Comparison of ENCODE assay signal across 9 mouse cellular contexts in the genomic region with DNA sequence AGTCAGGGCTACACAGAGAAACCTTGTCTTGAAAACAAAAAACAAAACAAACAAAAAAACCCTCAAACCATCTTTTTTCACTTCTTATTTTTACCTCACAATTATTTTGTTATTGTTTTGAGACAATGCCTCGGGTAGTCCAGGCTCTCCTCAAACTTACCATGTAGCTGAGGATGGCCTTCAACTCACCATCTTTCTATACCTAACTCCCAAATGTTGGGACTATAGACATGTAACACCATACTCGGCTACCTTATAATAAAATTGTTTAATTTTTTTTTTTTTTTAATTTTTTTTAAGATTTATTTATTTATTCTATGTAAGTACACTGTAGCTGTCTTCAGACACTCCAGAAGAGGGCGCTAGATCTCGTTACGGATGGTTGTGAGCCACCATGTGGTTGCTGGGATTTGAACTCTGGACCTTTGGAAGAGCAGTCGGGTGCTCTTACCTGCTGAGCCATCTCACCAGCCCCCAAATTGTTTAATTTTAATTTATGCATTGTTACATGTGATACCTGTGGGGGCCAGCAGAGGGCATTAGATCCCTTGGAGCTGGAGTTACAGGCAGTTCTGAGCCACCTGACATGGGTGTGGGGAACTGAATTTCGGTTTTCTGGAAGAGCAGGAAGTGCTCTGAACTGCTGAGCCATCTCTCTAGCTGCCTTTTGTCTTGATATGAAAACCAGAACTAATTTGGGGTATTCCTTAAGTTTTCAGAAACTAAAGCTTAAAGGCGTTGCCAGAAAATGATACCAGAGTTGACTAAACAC. TPM values are rescaled to one million over a fixed set of nuclear protein-coding genes. Genes with fewer than 3 reads are reported as not detected.
DNase-seq lines count a peak whose midpoint lies in the region; ATAC-seq and TF ChIP-seq lines count a peak whose summit lies in the region.
"Had no signal": no experiment of that assay in that cellular context is flagged by ENCODE, and none has a peak within 500 bp of the region (broad histone marks: within the 10 kb centered on the region; RNA-seq: fewer than 3 reads in every experiment).

No protein-coding gene starts in this region.

- H3K4me2 ChIP-seq in heart, embryonic 11.5 days: no peak overlapping the region
- H3K4me2 ChIP-seq in heart, embryonic 15.5 days: no peak overlapping the region
- H3K4me2 ChIP-seq: limb, embryonic 12.5 days had no signal

- H3K79me2 ChIP-seq in heart, adult 2 months (replicated peaks; ENCODE audit: control insufficient read depth, insufficient read depth, low read length): no peaks in the 10 kb centered on the region

- no peaks in the 10 kb centered on the region for H3K27me3 ChIP-seq in heart, adult 2 months (ENCODE audit: control insufficient read depth, insufficient read depth, low read length)
- H3K27me3 ChIP-seq in heart, embryonic 11.5 days (ENCODE audit: control insufficient read depth, insufficient read depth, low read length): no peaks in the 10 kb centered on the region
- H3K27me3 ChIP-seq in heart, embryonic 15.5 days: no peaks in the 10 kb centered on the region
- H3K27me3 ChIP-seq: limb, embryonic 12.5 days had no signal

- peaks cover 1% of the 10 kb centered on the region; the same call in 1 of the 2 replicates for H3K4me1 ChIP-seq in heart, adult 2 months (ENCODE audit: control insufficient read depth, insufficient read depth, low read length)
- no peaks in the 10 kb centered on the region; the same call in 1 of the 2 replicates for H3K4me1 ChIP-seq in heart, embryonic 11.5 days (ENCODE audit: control insufficient read depth, insufficient read depth, low read length)
- H3K4me1 ChIP-seq in heart, embryonic 15.5 days (replicated peaks): peaks cover 12% of the 10 kb centered on the region

- no peak overlapping the region for H3K9ac ChIP-seq in heart, adult 2 months (ENCODE audit: low read depth, low read length)
- H3K9ac ChIP-seq in heart, embryonic 11.5 days (ENCODE audit: low read depth, low read length): no peak overlapping the region
- no peak overlapping the region for H3K9ac ChIP-seq in heart, embryonic 15.5 days
- H3K9ac ChIP-seq: limb, embryonic 12.5 days had no signal

- ATAC-seq in heart, embryonic 11.5 days (replicated peaks; ENCODE audit: insufficient number of reproducible peaks, low FRiP score, low TSS enrichment): no peak
- ATAC-seq in heart, embryonic 15.5 days (replicated peaks; ENCODE audit: insufficient number of reproducible peaks, insufficient read depth, low FRiP score, low read depth): no peak

- DNase-seq in heart, adult 2 months: peak; percentile 50 to 68
- peak; percentile 40 to 59 for DNase-seq in adrenal gland, adult 18-20 months (ENCODE audit: low spot score in 2 of 2)
- DNase-seq in embryo, embryonic 9.5 days (ENCODE audit: extremely low spot score): peak; percentile 58
- peak in 1 of 2 experiments; percentile 68 for DNase-seq in layer of hippocampus, adult 2 months (ENCODE audit: low spot score in 2 of 2)
- peak; percentile 77 for DNase-seq in lung, postnatal 14 days
- DNase-seq in spleen, postnatal 10 days (ENCODE audit: low spot score in 2 of 2): peak; percentile 53 to 82

- H3K27ac ChIP-seq in heart, adult 2 months: peak overlapping the region; percentile 40
- no peak overlapping the region for H3K27ac ChIP-seq in heart, embryonic 11.5 days (ENCODE audit: low read depth, low read length)
- H3K27ac ChIP-seq in heart, embryonic 15.5 days: peak overlapping the region; percentile 7; the same call in 1 of the 2 replicates
- H3K27ac ChIP-seq in layer of hippocampus, adult 2 months: no peak overlapping the region; the same call in 1 of the 2 replicates
- H3K27ac ChIP-seq: limb, embryonic 12.5 days had no signal

- no peak overlapping the region for H3K4me3 ChIP-seq in heart, adult 2 months
- no peak overlapping the region for H3K4me3 ChIP-seq in heart, embryonic 11.5 days (ENCODE audit: low read depth, low read length)
- H3K4me3 ChIP-seq in heart, embryonic 15.5 days: no peak overlapping the region
- no peak overlapping the region for H3K4me3 ChIP-seq in layer of hippocampus, adult 2 months
- H3K4me3 ChIP-seq: limb, embryonic 12.5 days had no signal

- TF ChIP-seq CTCF in heart, adult 2 months (IDR thresholded peaks at IDR 0.05): peak; percentile 85
- TF ChIP-seq CTCF in layer of hippocampus, adult 2 months (conservative IDR thresholded peaks at IDR 0.05): peak; percentile 85

- WGBS in heart, adult 2 months: 26% methylated on average over 8 of the region's 8 CpGs
- 41% methylated on average over 7 of the region's 8 CpGs for WGBS in heart, embryonic 11.5 days (ENCODE audit: insufficient replicate concordance)
- WGBS in heart, embryonic 15.5 days: 36% methylated on average over 8 of the region's 8 CpGs

- intact Hi-C loops in heart, adult 2 months (cut with DNase I): loop anchor here (2.0 to 5.0 kb wide), 2 partner anchors 160 to 280 kb away; no protein-coding TSS in a partner anchor

- no peak for TF ChIP-seq EP300 in heart, adult 2 months (IDR thresholded peaks at IDR 0.05; ENCODE audit: insufficient read depth, low read depth, low read length)

- no peaks in the 10 kb centered on the region; the same call in 1 of the 2 replicates for H3K36me3 ChIP-seq in heart, adult 2 months (ENCODE audit: control insufficient read depth, insufficient read depth, low read length)
- peaks cover 15% of the 10 kb centered on the region for H3K36me3 ChIP-seq in heart, embryonic 11.5 days (ENCODE audit: control insufficient read depth, insufficient read depth, low read length)
- H3K36me3 ChIP-seq in heart, embryonic 15.5 days: peaks cover 32% of the 10 kb centered on the region

- TF ChIP-seq POLR2A in heart, adult 2 months (IDR thresholded peaks at IDR 0.05; ENCODE audit: insufficient read depth, low read depth, low read length): no peak

- H3K9me3 ChIP-seq in heart, embryonic 11.5 days (replicated peaks; ENCODE audit: control insufficient read depth, low read length): no peaks in the 10 kb centered on the region
- no peaks in the 10 kb centered on the region for H3K9me3 ChIP-seq in heart, embryonic 15.5 days (replicated peaks)
- H3K9me3 ChIP-seq: limb, embryonic 12.5 days had no signal

RNA-seq across cellular contexts. Expression of a gene that starts 6.3 kb away (rescaled TPM):
- 1 to 10 TPM in 1 of 2 experiments, under 1 TPM in 1; 0.93 to 1.5 TPM for total RNA-seq in heart, adult 2 months (2021)
- 1.2 and 1.5 TPM in 2 replicates for polyA plus RNA-seq in heart, adult 2 months (2012; rRNA removed)
- polyA plus RNA-seq in heart, embryonic 11.5 days (2014; fragmentation: Nextera tagmentation; extraction: Ambion mirVana): 12.5 and 14.6 TPM in 2 replicates
- total RNA-seq in adrenal gland, adult 18-20 months (2021): 1 to 10 TPM; 1.6 to 2.0 TPM
- polyA plus RNA-seq in heart, embryonic 15.5 days (2015; fragmentation: Nextera tagmentation; extraction: Ambion mirVana): 9.2 and 11.3 TPM in 2 replicates
- total RNA-seq in layer of hippocampus, adult 2 months (2021): 1 to 10 TPM; 6.3 to 6.8 TPM

RNA-seq across cellular contexts. Expression of a gene that starts 6.4 kb away (rescaled TPM):
- total RNA-seq in heart, adult 2 months (2021): 1 to 10 TPM; 6.6 to 7.3 TPM
- polyA plus RNA-seq in heart, adult 2 months (2012; rRNA removed): 12.8 and 15.2 TPM in 2 replicates
- 21.0 and 26.7 TPM in 2 replicates for polyA plus RNA-seq in heart, embryonic 11.5 days (2014; fragmentation: Nextera tagmentation; extraction: Ambion mirVana)
- 10 to 100 TPM; 14.7 to 15.1 TPM for total RNA-seq in adrenal gland, adult 18-20 months (2021)
- 18.4 and 24.2 TPM in 2 replicates for polyA plus RNA-seq in heart, embryonic 15.5 days (2015; fragmentation: Nextera tagmentation; extraction: Ambion mirVana)
- total RNA-seq in layer of hippocampus, adult 2 months (2021): 10 to 100 TPM; 30.3 TPM

RNA-seq across cellular contexts. Expression of a gene that starts 8.6 kb away (rescaled TPM):
- total RNA-seq in heart, adult 2 months (2021): under 1 TPM; 0.16 to 0.26 TPM
- polyA plus RNA-seq in heart, adult 2 months (2012; rRNA removed): 0.06 and 0.14 TPM in 2 replicates
- 0.50 and 0.63 TPM in 2 replicates for polyA plus RNA-seq in heart, embryonic 11.5 days (2014; fragmentation: Nextera tagmentation; extraction: Ambion mirVana)
- under 1 TPM; 0.58 to 0.80 TPM for total RNA-seq in adrenal gland, adult 18-20 months (2021)
- polyA plus RNA-seq in heart, embryonic 15.5 days (2015; fragmentation: Nextera tagmentation; extraction: Ambion mirVana): 0.29 and 0.53 TPM in 2 replicates
- total RNA-seq in layer of hippocampus, adult 2 months (2021): 1 to 10 TPM; 3.9 to 4.5 TPM

RNA-seq across cellular contexts. Expression of a gene that starts 38.3 kb away (rescaled TPM):
- 100 to 1,000 TPM; 579 to 679 TPM for total RNA-seq in heart, adult 2 months (2021)
- polyA plus RNA-seq in heart, adult 2 months (2012; rRNA removed): 328 and 413 TPM in 2 replicates
- 1,431 and 1,576 TPM in 2 replicates for polyA plus RNA-seq in heart, embryonic 11.5 days (2014; fragmentation: Nextera tagmentation; extraction: Ambion mirVana)
- total RNA-seq in adrenal gland, adult 18-20 months (2021): 1,000 to 10,000 TPM; 1,000 to 1,116 TPM
- polyA plus RNA-seq in heart, embryonic 15.5 days (2015; fragmentation: Nextera tagmentation; extraction: Ambion mirVana): 1,057 and 1,253 TPM in 2 replicates
- 100 to 1,000 TPM; 488 to 493 TPM for total RNA-seq in layer of hippocampus, adult 2 months (2021)

Comparison
In these comparisons a context has a peak if more than half of its experiments do, and no peak if none do; other contexts are left out.
1. H3K27ac ChIP-seq: peak in heart, adult 2 months (single experiment) and heart, embryonic 15.5 days (single experiment); none in heart, embryonic 11.5 days (single experiment) and layer of hippocampus, adult 2 months (single experiment).